Comparison of ENCODE assay signal across 10 mouse cellular contexts in genomic region chr16:92761968-92762521, GRCm38 (mm10).
DNase-seq lines count a peak whose midpoint lies in the region; ATAC-seq and TF ChIP-seq lines count a peak whose summit lies in the region.
"Had no signal": no experiment of that assay in that cellular context is flagged by ENCODE, and none has a peak within 500 bp of the region (broad histone marks: within the 10 kb centered on the region; RNA-seq: fewer than 3 reads in every experiment).

No protein-coding gene starts in this region.

- DNase-seq in kidney, adult 2 months, result no peak
- peak; percentile 50 for DNase-seq in CD4-positive, CD25-positive, alpha-beta regulatory T cell, adult 2 months (ENCODE audit: low read depth, low spot score)
- peak; percentile 72 for DNase-seq in brain, embryonic 18.5 days (ENCODE audit: low read depth, low spot score)
- DNase-seq in limb, embryonic 14.5 days (ENCODE audit: low spot score), result peak; percentile 58
- DNase-seq in testis, postnatal 14 days (ENCODE audit: low spot score), result no peak
- DNase-seq in gastrocnemius, postnatal 4 days (ENCODE audit: low spot score in 2 of 2), result no peak
- DNase-seq in kidney, adult 9 months, result no peak

- 0 out of 2 replicates have a peak overlapping the region, but pooled peaks have one; percentile 23 for H3K4me2 ChIP-seq in kidney, embryonic 15.5 days
- no peak overlapping the region for H3K4me2 ChIP-seq in limb, embryonic 14.5 days (replicated peaks; ENCODE audit: low read depth, low read length, severe bottlenecking)
- H3K4me2 ChIP-seq: hindbrain, embryonic 15.5 days had no signal

- H3K27ac ChIP-seq in kidney, embryonic 15.5 days, result no peak overlapping the region
- H3K27ac ChIP-seq in kidney, adult 2 months (ENCODE audit: insufficient read depth, low read depth, low read length), result no peak overlapping the region
- H3K27ac ChIP-seq in limb, embryonic 14.5 days (replicated peaks; ENCODE audit: low read depth, low read length), result no peak overlapping the region
- H3K27ac ChIP-seq: hindbrain, embryonic 15.5 days had no signal

- H3K9ac ChIP-seq in kidney, embryonic 15.5 days, result no peak overlapping the region
- H3K9ac ChIP-seq in limb, embryonic 14.5 days (ENCODE audit: low read depth, low read length, severe bottlenecking), result no peak overlapping the region
- H3K9ac ChIP-seq: hindbrain, embryonic 15.5 days had no signal

- TF ChIP-seq CTCF in kidney, adult 2 months (conservative IDR thresholded peaks at IDR 0.05; ENCODE audit: insufficient read depth, insufficient read length, low read depth, low read length), result no peak

- H3K36me3 ChIP-seq in kidney, embryonic 15.5 days, result no peaks in the 10 kb centered on the region
- H3K36me3 ChIP-seq in kidney, adult 2 months (ENCODE audit: control insufficient read depth, insufficient read depth, low read length), result no peaks in the 10 kb centered on the region
- H3K36me3 ChIP-seq in limb, embryonic 14.5 days (ENCODE audit: control insufficient read depth, insufficient read depth, low read length), result no peaks in the 10 kb centered on the region
- H3K36me3 ChIP-seq: hindbrain, embryonic 15.5 days had no signal

- no peaks in the 10 kb centered on the region; the same call in 1 of the 2 replicates for H3K27me3 ChIP-seq in kidney, embryonic 15.5 days
- no peaks in the 10 kb centered on the region for H3K27me3 ChIP-seq in kidney, adult 2 months (replicated peaks; ENCODE audit: control insufficient read depth, insufficient read depth, low read length)
- no peaks in the 10 kb centered on the region for H3K27me3 ChIP-seq in limb, embryonic 14.5 days (ENCODE audit: control insufficient read depth, insufficient read depth, low read length)
- H3K27me3 ChIP-seq: hindbrain, embryonic 15.5 days had no signal

- no peak overlapping the region for H3K4me3 ChIP-seq in kidney, embryonic 15.5 days (replicated peaks)
- no peak overlapping the region for H3K4me3 ChIP-seq in kidney, adult 2 months (ENCODE audit: insufficient read depth, low read depth, low read length)
- no peak overlapping the region; the same call in 1 of the 2 replicates for H3K4me3 ChIP-seq in limb, embryonic 14.5 days (replicated peaks; ENCODE audit: low read length)
- H3K4me3 ChIP-seq: hindbrain, embryonic 15.5 days; myocyte had no signal

- WGBS in kidney, embryonic 15.5 days, result 38% methylated on average over 15 of the region's 15 CpGs
- 32% methylated on average over 15 of the region's 15 CpGs for WGBS in kidney, adult 2 months
- 49% methylated on average over 15 of the region's 15 CpGs for WGBS in limb, embryonic 14.5 days

- ATAC-seq in kidney, embryonic 15.5 days (replicated peaks; ENCODE audit: low FRiP score), result no peak
- no peak for ATAC-seq in limb, embryonic 14.5 days (ENCODE audit: low FRiP score, low read depth)

- no peaks in the 10 kb centered on the region for H3K9me3 ChIP-seq in kidney, embryonic 15.5 days (replicated peaks)
- H3K9me3 ChIP-seq in limb, embryonic 14.5 days (ENCODE audit: control insufficient read depth, low read length), result no peaks in the 10 kb centered on the region
- H3K9me3 ChIP-seq: hindbrain, embryonic 15.5 days had no signal

- H3K4me1 ChIP-seq in kidney, embryonic 15.5 days, result 0 out of 2 replicates have a peak, but pooled peaks cover 4% of the 10 kb centered on the region
- 0 out of 2 replicates have a peak, but pooled peaks cover 3% of the 10 kb centered on the region for H3K4me1 ChIP-seq in kidney, adult 2 months (ENCODE audit: control insufficient read depth, insufficient read depth, low read length)
- no peaks in the 10 kb centered on the region; the same call in 1 of the 2 replicates for H3K4me1 ChIP-seq in limb, embryonic 14.5 days (ENCODE audit: control insufficient read depth, insufficient read depth, low read length)

- TF ChIP-seq POLR2A in kidney, adult 2 months (IDR thresholded peaks at IDR 0.05; ENCODE audit: low read depth, low read length), result no peak
- TF ChIP-seq POLR2A in limb, embryonic 14.5 days (IDR thresholded peaks at IDR 0.05; ENCODE audit: borderline replicate concordance, extremely low read depth, insufficient read depth, insufficient read length), result no peak

Comparison
In these comparisons a context has a peak if more than half of its experiments do, and no peak if none do; other contexts are left out.
1. DNase-seq: peak in CD4-positive, CD25-positive, alpha-beta regulatory T cell, adult 2 months (single experiment), brain, embryonic 18.5 days (single experiment) and limb, embryonic 14.5 days (single experiment); none in kidney, adult 2 months (single experiment), testis, postnatal 14 days (single experiment), gastrocnemius, postnatal 4 days (0 of 2) and kidney, adult 9 months (single experiment).